Mouse (Mus musculus): Measurements from ENCODE around the gene Cdx2. TPM values are rescaled to one million over a fixed set of nuclear protein-coding genes. Genes with fewer than 3 reads are reported as not detected.

Gene Cdx2
- total RNA-seq (2023) = not detected

GRCm38 (mm10) chr5:147306638-147307397, at the start of gene Cdx2:
TSS of gene Cdx2 (minus strand) at chr5:147307270.

DNA sequence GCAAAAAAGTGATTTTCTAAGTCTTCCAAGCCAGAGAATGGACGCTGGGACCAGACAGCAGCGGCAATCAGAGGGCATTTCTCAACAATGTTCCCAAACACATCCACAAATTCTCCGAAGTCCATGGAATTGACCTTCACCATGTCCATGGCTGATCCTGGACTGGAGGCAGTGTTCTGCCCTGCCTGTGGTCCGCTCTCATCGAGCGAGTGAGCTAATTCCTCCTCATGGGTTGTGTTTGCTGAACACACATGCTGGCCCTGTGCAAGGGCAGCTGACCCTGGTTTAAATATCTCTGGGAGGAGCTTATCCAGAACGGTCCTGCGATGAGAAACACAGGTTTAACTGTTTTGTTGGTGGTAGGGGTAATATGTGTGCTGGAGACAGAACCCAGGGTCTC, 15.1 kb upstream of the Cdx2 start, which contains the start of gene Urad:
TSS of gene Urad (minus strand) at position 258 of the 400 bp plus-strand sequence.

DNA sequence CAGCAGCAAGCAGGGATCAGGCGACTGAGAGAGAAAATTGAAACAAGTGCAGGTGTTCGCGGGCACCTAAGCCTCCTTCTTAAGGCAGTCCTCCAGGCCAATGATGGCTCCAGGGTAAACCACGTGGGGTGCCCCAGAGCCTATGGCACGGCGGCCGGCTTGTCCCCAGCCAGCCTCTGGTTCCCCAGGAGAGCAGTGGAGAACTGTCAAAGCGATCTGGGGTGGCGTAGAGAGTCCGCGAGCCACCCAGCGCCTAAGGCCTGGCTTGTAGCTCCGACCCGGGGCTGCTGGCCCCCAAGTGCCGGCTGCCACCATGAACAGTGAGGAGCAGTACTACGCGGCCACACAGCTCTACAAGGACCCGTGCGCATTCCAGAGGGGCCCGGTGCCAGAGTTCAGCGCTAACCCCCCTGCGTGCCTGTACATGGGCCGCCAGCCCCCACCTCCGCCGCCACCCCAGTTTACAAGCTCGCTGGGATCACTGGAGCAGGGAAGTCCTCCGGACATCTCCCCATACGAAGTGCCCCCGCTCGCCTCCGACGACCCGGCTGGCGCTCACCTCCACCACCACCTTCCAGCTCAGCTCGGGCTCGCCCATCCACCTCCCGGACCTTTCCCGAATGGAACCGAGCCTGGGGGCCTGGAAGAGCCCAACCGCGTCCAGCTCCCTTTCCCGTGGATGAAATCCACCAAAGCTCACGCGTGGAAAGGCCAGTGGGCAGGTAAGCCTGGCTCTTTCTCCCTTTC, 37.0 kb downstream of the Cdx2 start, which contains the start of gene Pdx1:
TSS of gene Pdx1 (plus strand) at position 34 of the 747 bp plus-strand sequence.

Other genes starting within 250 kb of the Cdx2 start
- gene Lnx2, start 230.7 kb downstream of the Cdx2 start, total RNA-seq (2023) = 10 to 100 TPM; 26.6 to 33.9 TPM
- 100 to 1,000 TPM in 1 of 2 experiments, 10 to 100 TPM in 1; 98.9 to 103 TPM for gene Polr1d, start 230.2 kb downstream of the Cdx2 start, total RNA-seq (2023)
- not detected for gene Gsx1, start 118.6 kb downstream of the Cdx2 start, total RNA-seq (2023)
- gene Pdx1, start 37.3 kb downstream of the Cdx2 start, total RNA-seq (2023) = not detected
- not detected for gene Urad, start 15.2 kb upstream of the Cdx2 start, total RNA-seq (2023)
- 1 to 10 TPM in 1 of 2 experiments, under 1 TPM in 1; 0.75 to 1.1 TPM for gene Flt3, start 93.2 kb upstream of the Cdx2 start, total RNA-seq (2023)
- 100 to 1,000 TPM; 369 to 411 TPM for gene Pan3, start 122.9 kb upstream of the Cdx2 start, total RNA-seq (2023)

Data from B cell, adult 67 days (primary cell).